Mouse (Mus musculus) CH12.LX (cell line): ENCODE results near the gene Pde6b.

Source experiments
- CTCF ChIP-seq, 2 experiments: IDR thresholded peaks in 1 of 2; conservative IDR thresholded peaks in 1 of 2; 2 replicates each; pipeline ENCODE4 v1.5.1; 2011 to 2012; ENCODE audit warnings: low read depth in 2 of 2, low read length in 2 of 2, improper control_type of control experiment in 1 of 2, inconsistent platforms in 1 of 2, mild to moderate bottlenecking in 1 of 2, moderate library complexity in 1 of 2
- POLR2A ChIP-seq: IDR thresholded peaks from 2 replicates; pipeline ENCODE4 v1.6.1; 2011; ENCODE audit warnings: low read depth, mild to moderate bottlenecking, improper control_type of control experiment, low read length
- USF2 ChIP-seq: conservative IDR thresholded peaks from 2 replicates; pipeline ENCODE4 v1.6.1; 2011; ENCODE audit warnings: low read depth, low read length, improper control_type of control experiment

DNA sequence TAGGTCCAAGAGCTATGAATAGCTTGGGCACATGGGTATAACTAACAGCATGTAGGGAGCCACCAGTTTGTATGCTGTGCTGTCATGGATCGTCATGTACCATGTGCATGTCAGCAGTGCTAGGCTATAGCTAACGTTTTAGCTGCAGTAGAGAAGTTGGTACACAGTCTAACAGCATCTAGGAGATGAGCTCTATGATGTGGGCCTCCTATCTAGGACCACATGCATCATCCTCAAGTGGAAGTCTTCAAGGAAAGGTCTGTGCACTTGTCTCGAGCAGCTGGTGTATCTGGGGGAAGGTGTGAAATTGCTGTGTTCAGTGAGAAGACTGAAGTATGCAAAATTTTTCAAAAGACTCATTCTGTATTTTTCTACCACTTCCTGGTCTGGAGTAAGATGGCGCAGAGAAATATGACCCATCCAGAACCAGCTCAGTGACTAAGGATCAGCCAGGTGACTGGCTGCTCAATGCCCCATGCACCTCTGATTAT, 44.5 kb upstream of the Pde6b start:
- no peak for TF ChIP-seq POLR2A
- TF ChIP-seq CTCF (conservative IDR thresholded peaks at IDR 0.05 in 1 of 2, IDR thresholded peaks at IDR 0.05 in 1 of 2; ENCODE audit: low read depth in 2 of 2, low read length in 2 of 2) = no peak
- no peak for TF ChIP-seq USF2
